Mouse (Mus musculus): ENCODE measurements around the gene Noxred1.

DNA sequence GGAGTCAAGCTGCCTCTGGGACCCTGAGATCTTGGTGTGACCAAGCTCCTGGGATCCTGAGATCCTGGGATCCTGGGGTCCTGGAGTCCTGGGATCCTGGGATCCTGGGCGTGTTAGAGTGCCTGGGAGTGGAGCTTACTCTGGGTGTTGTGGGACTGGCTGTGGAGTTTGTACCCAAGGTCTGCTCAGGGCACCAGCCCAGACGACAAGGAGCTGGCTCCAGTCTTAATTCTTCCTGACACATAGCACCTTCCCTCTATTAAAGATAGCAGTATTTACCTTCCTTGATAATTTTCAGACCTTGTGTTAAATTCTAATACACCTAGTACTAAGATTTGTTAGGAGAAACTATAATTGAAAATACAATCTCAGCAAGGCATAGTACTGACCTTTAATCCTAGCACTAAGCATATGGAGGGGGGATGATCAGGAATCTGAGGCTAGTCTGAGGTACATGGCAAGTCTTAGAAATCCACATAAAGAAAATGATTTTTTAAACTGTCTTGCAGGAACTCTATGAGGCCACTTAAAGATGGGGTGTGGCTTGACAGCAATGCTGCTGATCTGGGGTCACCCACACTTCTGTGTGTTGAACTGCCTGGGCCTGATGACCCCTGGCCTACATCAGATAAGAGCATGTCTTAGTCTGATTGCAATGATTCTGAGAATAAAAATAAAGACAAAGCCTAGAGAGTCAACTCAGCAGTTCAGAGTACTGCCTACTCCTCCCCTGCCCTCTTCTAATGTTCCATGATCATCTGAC is 25.5 kb downstream of the Noxred1 start:
- TF ChIP-seq CTCF (IDR thresholded peaks at IDR 0.05; ENCODE audit: control insufficient read depth, insufficient read depth, insufficient replicate concordance, low read depth, low read length) (no peak), POLR2A (IDR thresholded peaks at IDR 0.05; ENCODE audit: control insufficient read depth, low read depth, low read length) (no peak)
